Mouse (Mus musculus) stomach, postnatal 0 days (tissue): Measurements from ENCODE around the gene Lama5. TPM values are rescaled to one million over a fixed set of nuclear protein-coding genes. Genes with fewer than 3 reads are reported as not detected.

Experiments used
- ATAC-seq: fragments of 200-750 bp; cut with Nextera tagmentation; 2 replicates; pipeline ENCODE4 v1.8.0; 2017; ENCODE audit not compliant: low FRiP score, low TSS enrichment
- DNase-seq: peaks from one replicate; pipeline ENCODE4 v3.0.0-alpha.2; 2016; ENCODE audit warnings: low spot score
- H3K27ac ChIP-seq: fragments of 300-500 bp; sonication (generic); replicated peaks from 2 replicates; pipeline ENCODE4 v1.5.1; 2014; ENCODE audit warnings: mild to moderate bottlenecking, control low read depth
- H3K27me3 ChIP-seq: fragments of 300-500 bp; sonication (generic); 2 replicates; pipeline ENCODE4 v1.6.1; 2014; ENCODE audit warnings: low read length; ENCODE audit not compliant: control insufficient read depth, insufficient read depth
- H3K36me3 ChIP-seq: fragments of 300-500 bp; sonication (generic); 2 replicates; pipeline ENCODE4 v1.6.1; 2014; ENCODE audit warnings: low read length, mixed read lengths; ENCODE audit not compliant: control insufficient read depth, insufficient read depth
- H3K4me1 ChIP-seq: fragments of 300-500 bp; sonication (generic); replicated peaks from 2 replicates; pipeline ENCODE4 v1.6.1; 2014; ENCODE audit warnings: antibody characterized with exemption; ENCODE audit not compliant: control insufficient read depth, insufficient read depth
- H3K4me2 ChIP-seq: fragments of 300-500 bp; sonication (generic); replicated peaks from 2 replicates; pipeline ENCODE4 v1.6.1; 2014; ENCODE audit warnings: low read depth, mild to moderate bottlenecking, control low read depth, moderate library complexity
- H3K4me3 ChIP-seq: fragments of 300-500 bp; sonication (generic); 2 replicates; pipeline ENCODE4 v1.5.1; 2014; ENCODE audit warnings: low read depth, low read length, control low read depth
- H3K9ac ChIP-seq: fragments of 300-500 bp; sonication (generic); 2 replicates; pipeline ENCODE4 v1.6.1; 2014; ENCODE audit warnings: mild to moderate bottlenecking, low read length, control low read depth, mixed read lengths
- H3K9me3 ChIP-seq: fragments of 300-500 bp; sonication (generic); 2 replicates; pipeline ENCODE4 v1.6.1; 2016; ENCODE audit warnings: low read length; ENCODE audit not compliant: control insufficient read depth
- CTCF ChIP-seq: IDR thresholded peaks from 2 replicates; pipeline ENCODE4 v1.5.1; 2016; ENCODE audit warnings: antibody characterized with exemption, low read depth, mild to moderate bottlenecking, moderate library complexity
- EP300 ChIP-seq: optimal IDR thresholded peaks from 2 replicates; pipeline ENCODE3; 2016; ENCODE audit warnings: antibody characterized with exemption
- WGBS: fragments of 180-500 bp; shearing (Covaris S2); extraction: QIAGEN DNeasy Blood & Tissue Kit; methylation state at CpG from one replicate; pipeline ENCODE4 v1.1.7; 2014; 5-methylcytosine and 5-hydroxymethylcytosine counted together
- polyA plus RNA-seq: library from polyadenylated mRNA; unstranded; fragments of >200 nt; fragmentation: Nextera tagmentation; extraction: Ambion mirVana; gene quantifications from 2 replicates; pipeline ENCODE4 v1.2.1, GENCODE M21; 2015

Gene Lama5
- polyA plus RNA-seq, 1 experiment from 2014 or later: 29.7 TPM

DNA sequence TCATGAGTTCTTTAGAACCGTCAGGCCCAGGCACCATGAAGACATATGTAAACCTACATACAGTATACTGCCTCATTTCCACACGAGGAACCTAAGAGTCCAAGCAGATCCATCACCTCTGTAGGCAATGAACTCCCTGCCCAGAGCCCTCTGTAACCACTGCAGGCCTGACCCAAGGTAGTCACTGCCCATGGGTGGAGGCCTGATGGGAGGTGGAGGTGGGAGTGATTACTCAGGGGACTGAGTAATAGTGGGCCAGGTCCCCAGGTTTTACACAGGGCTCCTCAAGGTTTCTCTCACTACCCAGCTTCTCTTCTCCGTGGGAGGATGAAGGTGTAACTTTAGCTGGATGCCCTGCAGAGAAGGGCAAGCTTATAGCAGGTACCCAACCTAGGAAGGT lies 3.5 kb upstream of the Lama5 start:
- H3K4me1 ChIP-seq: peaks cover 33% of the 10 kb centered on the region
- TF ChIP-seq EP300 (no peak), CTCF (no peak)
- DNase-seq (peak; percentile 25), ATAC-seq (no peak)
- 57% methylated on average over 3 of the region's 3 CpGs for WGBS
- no peak overlapping the region for H3K4me3 ChIP-seq
- H3K9me3 ChIP-seq: no peaks in the 10 kb centered on the region
- no peaks in the 10 kb centered on the region for H3K27me3 ChIP-seq
- no peak overlapping the region for H3K9ac ChIP-seq
- no peaks in the 10 kb centered on the region for H3K36me3 ChIP-seq
- H3K4me2 ChIP-seq: no peak overlapping the region
- H3K27ac ChIP-seq: peak overlapping the region; percentile 80

DNA sequence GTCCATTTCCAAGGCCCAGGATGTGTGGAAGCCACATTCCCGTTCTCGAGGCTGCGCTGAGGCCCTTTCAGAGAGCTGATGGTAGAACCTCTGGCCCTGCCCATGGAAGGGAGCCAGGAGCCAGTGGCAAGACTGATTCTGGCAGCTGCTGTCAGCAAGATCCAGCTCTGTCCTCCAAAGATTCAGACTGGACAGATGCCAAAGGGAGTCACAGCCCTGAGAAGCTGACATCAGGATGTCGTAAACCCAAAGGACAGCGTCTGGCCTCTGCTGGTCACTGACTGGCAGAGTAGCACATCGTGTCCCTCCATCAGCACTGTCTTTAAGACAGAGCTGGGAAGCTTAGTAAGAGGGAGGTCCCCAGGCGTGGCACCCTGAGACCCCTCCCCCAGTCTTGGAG lies 2.9 kb upstream of the Lama5 start:
- Histone ChIP-seq H3K9me3 (no peaks in the 10 kb centered on the region), H3K4me3 (no peak overlapping the region), H3K4me1 (peaks cover 31% of the 10 kb centered on the region), H3K9ac (0 out of 2 replicates have a peak overlapping the region, but pooled peaks have one; percentile 48), H3K36me3 (no peaks in the 10 kb centered on the region), H3K27me3 (no peaks in the 10 kb centered on the region), H3K4me2 (no peak overlapping the region), H3K27ac (peak overlapping the region; percentile 80)
- 29% methylated on average over 7 of the region's 7 CpGs for WGBS
- DNase-seq (peak; percentile 25), ATAC-seq (no peak)
- no peak for TF ChIP-seq EP300
- TF ChIP-seq CTCF: peak; percentile 40

DNA sequence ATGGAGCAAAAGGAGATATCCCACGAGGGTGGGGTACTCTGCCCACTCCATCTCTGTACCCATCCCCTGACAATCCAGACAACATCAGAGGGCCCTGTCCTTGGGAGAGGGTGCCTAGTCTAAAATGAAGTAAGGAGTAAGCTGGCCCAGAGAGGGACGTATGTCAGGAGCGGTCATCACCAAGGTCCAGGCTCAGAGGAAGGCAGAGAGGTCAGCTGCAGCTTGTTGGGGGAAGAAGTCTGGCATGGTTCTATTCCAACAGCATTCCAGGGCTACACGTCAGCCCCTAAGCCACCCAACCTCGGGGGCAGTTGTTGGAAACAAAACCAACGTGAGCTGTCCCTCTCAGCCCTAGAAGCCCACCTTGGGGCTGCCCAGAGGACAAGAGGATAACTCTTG lies 2.4 kb upstream of the Lama5 start:
- DNase-seq (no peak), ATAC-seq (no peak)
- Histone ChIP-seq H3K9me3 (no peaks in the 10 kb centered on the region), H3K4me2 (peak overlapping the region; percentile 47), H3K9ac (peak overlapping the region; percentile 48), H3K4me1 (peaks cover 28% of the 10 kb centered on the region), H3K27me3 (no peaks in the 10 kb centered on the region), H3K36me3 (no peaks in the 10 kb centered on the region), H3K4me3 (no peak overlapping the region), H3K27ac (peak overlapping the region; percentile 80)
- 37% methylated on average over 6 of the region's 6 CpGs for WGBS
- TF ChIP-seq EP300 (no peak), CTCF (no peak)

DNA sequence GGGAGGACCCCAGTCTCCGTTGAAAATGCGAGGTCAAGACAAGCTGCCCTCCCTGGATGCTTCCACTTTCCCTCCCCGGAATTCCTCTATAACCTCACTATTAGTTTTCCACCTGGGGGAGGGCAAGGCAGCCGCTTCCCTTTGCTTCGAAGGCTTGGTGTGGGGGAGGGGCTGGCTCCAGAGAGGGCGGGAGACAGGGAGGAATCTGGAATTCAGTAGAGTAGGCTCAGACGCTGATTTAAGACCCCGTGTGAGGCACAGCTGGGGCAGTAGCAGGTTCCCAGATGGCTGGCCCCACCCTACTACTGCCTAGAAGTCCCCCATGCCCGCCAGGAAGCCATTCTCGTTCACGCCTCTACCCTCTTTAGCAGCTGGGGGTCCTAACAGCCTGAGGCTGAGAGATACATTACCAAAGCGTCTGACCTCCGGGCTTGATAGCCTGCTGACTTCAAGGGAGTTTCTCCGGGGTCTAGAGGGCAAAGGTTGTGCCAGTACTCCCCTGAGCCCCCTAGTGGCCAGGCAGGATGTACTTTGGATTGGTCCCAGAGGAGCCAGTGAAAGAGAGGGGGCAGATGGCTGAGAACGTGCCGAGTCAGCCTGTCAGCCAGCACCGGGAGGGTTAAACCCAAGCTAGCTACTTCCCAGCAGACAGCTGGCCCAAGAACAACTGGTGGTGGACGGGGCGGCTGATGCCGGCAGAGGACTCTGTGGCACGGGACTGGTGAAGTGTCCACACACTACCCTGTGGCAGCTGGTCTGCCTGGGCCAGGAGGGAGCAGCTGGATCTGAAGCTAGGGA lies 1.8 kb upstream of the Lama5 start:
- H3K9ac ChIP-seq: peak overlapping the region; percentile 48
- ATAC-seq (peak; percentile 41), DNase-seq (peak; percentile 77)
- no peaks in the 10 kb centered on the region for H3K9me3 ChIP-seq
- 2% methylated on average over 21 of the region's 21 CpGs for WGBS
- H3K4me3 ChIP-seq: peak overlapping the region; percentile 22
- no peak for TF ChIP-seq EP300
- TF ChIP-seq CTCF: peak; percentile 84
- H3K27me3 ChIP-seq: no peaks in the 10 kb centered on the region
- H3K4me2 ChIP-seq: peak overlapping the region; percentile 47
- H3K27ac ChIP-seq: peak overlapping the region; percentile 80
- peaks cover 29% of the 10 kb centered on the region for H3K4me1 ChIP-seq
- no peaks in the 10 kb centered on the region for H3K36me3 ChIP-seq

DNA sequence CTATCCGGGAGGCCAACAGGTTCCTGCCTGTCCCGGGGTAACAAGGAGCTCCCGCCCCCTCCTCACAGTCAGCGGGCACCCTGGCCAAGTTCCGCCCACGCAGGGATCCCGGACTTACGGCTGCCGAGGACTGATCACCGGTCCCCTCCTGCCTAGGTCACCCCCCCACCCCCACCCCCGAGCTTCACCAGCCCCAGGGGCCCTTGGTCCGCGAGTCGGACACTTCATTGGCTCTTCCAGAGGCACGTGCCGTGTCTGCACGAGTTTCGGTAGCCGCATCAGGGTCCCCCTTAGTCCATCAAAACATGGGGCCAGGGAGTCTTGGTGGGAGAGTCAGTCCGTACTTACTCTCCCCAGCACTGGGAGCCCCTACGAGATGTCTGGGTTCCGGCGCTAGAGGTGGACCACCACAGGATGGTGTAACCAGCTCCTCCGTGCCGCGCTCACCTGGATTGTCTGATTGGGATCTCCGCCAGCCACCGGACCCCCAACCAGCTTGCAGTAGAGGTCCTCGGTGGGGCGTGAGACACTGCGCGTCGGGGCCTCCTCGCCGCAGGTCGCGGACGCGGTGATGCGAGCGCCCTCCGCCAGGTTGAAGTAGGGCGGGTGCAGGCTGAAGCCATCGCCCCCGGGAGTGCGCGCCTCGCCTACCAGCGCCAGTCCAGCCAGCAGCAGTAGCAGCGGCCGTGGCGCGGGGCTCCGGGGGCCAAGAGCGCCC lies 456 bp downstream of the Lama5 start:
- peak; percentile 21 for ATAC-seq
- DNase-seq: peak; percentile 64
- H3K27ac ChIP-seq: peak overlapping the region; percentile 88
- H3K36me3 ChIP-seq: 0 out of 2 replicates have a peak, but pooled peaks cover 3% of the 10 kb centered on the region
- TF ChIP-seq CTCF (no peak), EP300 (no peak)
- WGBS: 1% methylated on average over 49 of the region's 55 CpGs
- H3K9ac ChIP-seq: peak overlapping the region; percentile 79
- H3K4me2 ChIP-seq: peak overlapping the region; percentile 90
- H3K4me1 ChIP-seq: peaks cover 29% of the 10 kb centered on the region
- H3K9me3 ChIP-seq: no peaks in the 10 kb centered on the region
- no peaks in the 10 kb centered on the region for H3K27me3 ChIP-seq
- H3K4me3 ChIP-seq: peak overlapping the region; percentile 80
